Mouse (Mus musculus) liver, adult 2 months (tissue): ENCODE results near the gene Katnal1.

Experiments used
- CTCF ChIP-seq: fragments of 200-500 bp; IDR thresholded peaks from 2 replicates; pipeline ENCODE4 v1.5.1; 2011; ENCODE audit warnings: low read depth, low read length, control low read depth
- POLR2A ChIP-seq: fragments of 200-500 bp; IDR thresholded peaks from 2 replicates; pipeline ENCODE4 v1.6.1; 2011; ENCODE audit warnings: low read length, control low read depth; ENCODE audit not compliant: insufficient read depth; ENCODE audit errors: extremely low read depth

DNA sequence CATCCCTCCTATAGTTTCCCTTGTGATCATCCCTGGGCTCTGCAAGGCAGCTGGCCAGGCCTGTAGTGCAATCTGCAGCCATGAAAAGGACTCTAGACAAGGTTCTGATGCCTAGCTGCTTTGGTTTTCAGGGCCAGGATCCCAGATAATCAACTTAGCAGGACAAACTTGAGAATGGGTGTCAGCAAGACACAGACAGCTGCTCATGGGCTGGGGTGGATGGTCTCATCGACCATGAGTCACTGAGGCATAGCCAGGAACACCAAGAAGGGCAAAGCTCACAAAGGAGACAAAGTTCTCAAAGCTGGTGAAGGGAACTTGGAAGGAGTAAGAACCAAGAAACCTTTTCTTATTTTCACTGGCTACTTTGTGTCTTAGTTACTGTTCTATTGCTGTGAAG lies 2.2 kb upstream of the Katnal1 start:
- TF ChIP-seq CTCF (no peak), POLR2A (no peak)
